Mouse (Mus musculus) limb, embryonic 14.5 days (tissue): ENCODE data around the gene Adipor2. TPM values are rescaled to one million over a fixed set of nuclear protein-coding genes. Genes with fewer than 3 reads are reported as not detected.

Experiments
- ATAC-seq: fragments of 200-750 bp; cut with Nextera tagmentation; 2 replicates; pipeline ENCODE4 v1.8.0; 2017; ENCODE audit warnings: low read depth, moderate number of reproducible peaks, moderate TSS enrichment; ENCODE audit not compliant: low FRiP score
- DNase-seq: peaks from one replicate; pipeline ENCODE4 v3.0.0-alpha.2; 2015; ENCODE audit warnings: low spot score
- H3K27ac ChIP-seq: fragments of 300-500 bp; sonication (generic); replicated peaks from 2 replicates; pipeline ENCODE4 v1.5.1; 2014; ENCODE audit warnings: low read depth, mild to moderate bottlenecking, low read length, moderate library complexity, mixed read lengths
- H3K27me3 ChIP-seq: fragments of 300-500 bp; sonication (generic); 2 replicates; pipeline ENCODE4 v1.6.1; 2014; ENCODE audit warnings: low read length, mixed read lengths; ENCODE audit not compliant: control insufficient read depth, insufficient read depth
- H3K36me3 ChIP-seq: fragments of 300-500 bp; sonication (generic); 2 replicates; pipeline ENCODE4 v1.6.1; 2014; ENCODE audit warnings: mild to moderate bottlenecking, low read length, moderate library complexity, mixed read lengths; ENCODE audit not compliant: control insufficient read depth, insufficient read depth
- H3K4me1 ChIP-seq: fragments of 300-500 bp; sonication (generic); 2 replicates; pipeline ENCODE4 v1.6.1; 2014; ENCODE audit warnings: antibody characterized with exemption, low read length, mixed read lengths; ENCODE audit not compliant: control insufficient read depth, insufficient read depth
- H3K4me2 ChIP-seq: fragments of 300-500 bp; sonication (generic); replicated peaks from 2 replicates; pipeline ENCODE4 v1.6.1; 2014; ENCODE audit warnings: low read depth, mild to moderate bottlenecking, low read length, moderate library complexity; ENCODE audit not compliant: severe bottlenecking
- H3K4me3 ChIP-seq: fragments of 300-500 bp; sonication (generic); replicated peaks from 2 replicates; pipeline ENCODE4 v1.5.1; 2014; ENCODE audit warnings: low read length
- H3K9ac ChIP-seq: fragments of 300-500 bp; sonication (generic); 2 replicates; pipeline ENCODE4 v1.6.1; 2014; ENCODE audit warnings: mild to moderate bottlenecking, low read depth, low read length, moderate library complexity; ENCODE audit not compliant: severe bottlenecking
- H3K9me3 ChIP-seq: fragments of 300-500 bp; sonication (generic); 2 replicates; pipeline ENCODE4 v1.6.1; 2016; ENCODE audit warnings: low read length; ENCODE audit not compliant: control insufficient read depth
- POLR2A ChIP-seq: fragments of 200-500 bp; IDR thresholded peaks from 2 replicates; pipeline ENCODE4 v1.8.0; 2012; ENCODE audit warnings: inconsistent platforms, mild to moderate bottlenecking, moderate library complexity, borderline replicate concordance; ENCODE audit not compliant: insufficient read depth, insufficient read length; ENCODE audit errors: extremely low read depth
- WGBS: fragments of 180-500 bp; shearing (Covaris S2); extraction: QIAGEN DNeasy Blood & Tissue Kit; methylation state at CpG from one replicate; pipeline ENCODE4 v1.1.7; 2014; 5-methylcytosine and 5-hydroxymethylcytosine counted together
- polyA plus RNA-seq, 2 experiments: library from polyadenylated mRNA; depleted of rRNA in 1 of 2; stranded (reverse) in 1 of 2; unstranded in 1 of 2; fragments of >200 nt; fragmentation: Nextera tagmentation in 1 of 2; extraction: Ambion mirVana in 1 of 2; gene quantifications; 2 replicates each; pipeline versions ENCODE4 v1.2.1 to v1.2.3; 2012 to 2014

Gene Adipor2
- polyA plus RNA-seq, 2 experiments: 28.1 to 35.5 TPM

DNA sequence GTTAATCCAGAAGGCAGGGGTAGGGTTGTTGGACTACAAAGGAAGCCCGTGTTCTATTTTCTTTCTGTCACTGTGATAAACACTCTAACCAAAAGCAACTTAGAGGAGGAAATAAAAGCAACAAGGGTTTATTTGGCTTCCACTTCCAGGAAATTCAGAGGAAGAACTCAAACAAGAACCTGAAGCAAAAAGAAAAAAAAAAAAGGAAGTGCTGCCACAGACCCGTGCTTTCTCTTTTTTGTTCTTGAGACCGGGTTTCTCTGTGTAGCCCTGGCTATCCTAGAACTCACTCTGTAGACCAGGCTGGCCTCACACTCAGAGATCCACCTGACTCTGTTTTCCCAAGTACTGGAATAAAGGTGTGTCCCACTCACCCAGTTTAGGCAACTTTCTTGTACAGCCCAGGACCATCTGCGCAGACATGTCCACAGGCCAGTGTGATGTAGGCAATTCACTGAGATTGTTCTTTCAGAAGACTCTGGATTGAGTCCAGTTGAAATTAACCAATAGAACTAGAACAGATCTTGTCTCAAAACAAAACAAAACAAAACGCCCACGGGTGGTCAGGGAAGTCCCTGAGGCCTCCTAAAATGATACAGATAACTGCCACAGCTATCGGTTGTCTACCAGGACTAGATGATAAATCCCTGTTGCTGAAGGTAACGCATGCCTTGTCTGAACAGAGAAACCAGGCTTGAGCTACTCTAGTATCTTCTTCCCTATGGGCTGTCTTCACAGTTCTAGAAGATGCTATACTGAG, 15.8 kb downstream of the Adipor2 start:
- Histone ChIP-seq H3K4me1 (no peaks in the 10 kb centered on the region), H3K4me2 (no peak overlapping the region), H3K9ac (no peak overlapping the region), H3K36me3 (no peaks in the 10 kb centered on the region), H3K4me3 (no peak overlapping the region), H3K27ac (no peak overlapping the region), H3K27me3 (no peaks in the 10 kb centered on the region), H3K9me3 (no peaks in the 10 kb centered on the region)
- ATAC-seq: no peak
- WGBS: 89% methylated on average over 8 of the region's 8 CpGs
- no peak for DNase-seq
- no peak for TF ChIP-seq POLR2A

DNA sequence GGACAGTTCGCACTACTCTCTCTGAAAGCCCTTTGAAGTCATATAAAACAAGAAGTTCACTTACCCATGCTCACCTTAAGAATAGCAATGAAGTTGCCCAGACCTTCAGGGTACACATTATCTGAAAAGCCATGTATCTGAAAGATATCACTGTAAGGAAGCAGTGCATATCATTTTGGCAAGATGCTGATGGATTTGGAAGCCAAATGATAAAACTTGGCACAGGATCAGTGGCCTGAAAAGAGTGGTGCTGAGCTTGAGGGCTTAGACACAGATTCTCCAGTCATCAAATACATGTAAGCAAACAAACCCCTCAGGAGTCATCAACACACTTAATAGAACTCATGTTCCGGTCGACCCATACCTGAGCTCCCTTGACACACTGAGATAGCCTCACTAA, 16.9 kb downstream of the Adipor2 start:
- H3K27me3 ChIP-seq: no peaks in the 10 kb centered on the region
- no peaks in the 10 kb centered on the region for H3K4me1 ChIP-seq
- no peak overlapping the region for H3K27ac ChIP-seq
- H3K36me3 ChIP-seq: no peaks in the 10 kb centered on the region
- 85% methylated on average over 3 of the region's 3 CpGs for WGBS
- no peak overlapping the region for H3K9ac ChIP-seq
- no peak for ATAC-seq
- no peaks in the 10 kb centered on the region for H3K9me3 ChIP-seq
- TF ChIP-seq POLR2A: no peak
- H3K4me3 ChIP-seq: no peak overlapping the region
- DNase-seq: no peak
- no peak overlapping the region for H3K4me2 ChIP-seq

DNA sequence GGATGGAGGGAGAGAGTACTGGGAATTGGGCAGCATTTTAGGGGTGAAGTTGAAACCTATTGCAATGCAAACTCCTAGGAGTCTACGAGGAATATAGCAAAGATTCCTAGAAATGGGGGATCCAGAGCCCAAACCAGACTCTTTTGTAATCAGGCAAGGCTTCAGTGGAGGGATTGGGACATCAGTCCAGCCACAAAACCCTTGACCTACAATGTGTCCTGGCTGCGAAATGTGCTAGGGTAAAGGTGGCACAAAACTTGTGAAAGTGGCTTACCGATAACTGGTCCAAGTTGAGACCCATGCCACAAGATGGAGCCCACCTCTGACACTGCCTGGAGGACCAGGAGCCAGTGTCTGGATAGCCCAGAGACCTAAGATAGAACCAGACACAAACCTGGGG, 18.1 kb downstream of the Adipor2 start:
- no peak overlapping the region for H3K27ac ChIP-seq
- no peak for DNase-seq
- no peaks in the 10 kb centered on the region for H3K27me3 ChIP-seq
- no peaks in the 10 kb centered on the region for H3K9me3 ChIP-seq
- WGBS: 98% methylated on average over 3 of the region's 3 CpGs
- no peak for ATAC-seq
- no peak overlapping the region for H3K4me2 ChIP-seq
- TF ChIP-seq POLR2A: no peak
- no peak overlapping the region for H3K4me3 ChIP-seq
- no peaks in the 10 kb centered on the region for H3K4me1 ChIP-seq
- no peaks in the 10 kb centered on the region for H3K36me3 ChIP-seq
- no peak overlapping the region for H3K9ac ChIP-seq

DNA sequence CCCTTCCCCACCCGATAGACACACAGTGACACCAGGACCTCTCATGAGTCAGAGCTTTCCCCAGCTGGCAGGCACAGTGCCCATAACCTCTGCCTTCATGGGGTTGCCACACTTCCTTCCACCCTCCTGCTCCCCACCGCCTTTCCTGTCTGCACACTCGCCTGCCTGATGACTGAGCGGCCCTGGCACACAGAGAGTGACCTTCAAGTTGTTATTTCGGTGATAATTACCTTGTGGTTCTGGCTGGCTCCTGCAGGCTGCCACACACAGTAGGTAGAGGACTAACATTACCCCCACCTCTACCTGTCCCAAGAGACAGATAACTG, 21.2 kb downstream of the Adipor2 start:
- no peaks in the 10 kb centered on the region for H3K36me3 ChIP-seq
- no peak for ATAC-seq
- no peak overlapping the region for H3K27ac ChIP-seq
- H3K4me1 ChIP-seq: no peaks in the 10 kb centered on the region
- H3K9ac ChIP-seq: no peak overlapping the region
- WGBS: 44% methylated on average over 5 of the region's 5 CpGs
- H3K4me2 ChIP-seq: no peak overlapping the region
- DNase-seq: no peak
- no peaks in the 10 kb centered on the region for H3K27me3 ChIP-seq
- no peaks in the 10 kb centered on the region for H3K9me3 ChIP-seq
- H3K4me3 ChIP-seq: no peak overlapping the region
- no peak for TF ChIP-seq POLR2A

DNA sequence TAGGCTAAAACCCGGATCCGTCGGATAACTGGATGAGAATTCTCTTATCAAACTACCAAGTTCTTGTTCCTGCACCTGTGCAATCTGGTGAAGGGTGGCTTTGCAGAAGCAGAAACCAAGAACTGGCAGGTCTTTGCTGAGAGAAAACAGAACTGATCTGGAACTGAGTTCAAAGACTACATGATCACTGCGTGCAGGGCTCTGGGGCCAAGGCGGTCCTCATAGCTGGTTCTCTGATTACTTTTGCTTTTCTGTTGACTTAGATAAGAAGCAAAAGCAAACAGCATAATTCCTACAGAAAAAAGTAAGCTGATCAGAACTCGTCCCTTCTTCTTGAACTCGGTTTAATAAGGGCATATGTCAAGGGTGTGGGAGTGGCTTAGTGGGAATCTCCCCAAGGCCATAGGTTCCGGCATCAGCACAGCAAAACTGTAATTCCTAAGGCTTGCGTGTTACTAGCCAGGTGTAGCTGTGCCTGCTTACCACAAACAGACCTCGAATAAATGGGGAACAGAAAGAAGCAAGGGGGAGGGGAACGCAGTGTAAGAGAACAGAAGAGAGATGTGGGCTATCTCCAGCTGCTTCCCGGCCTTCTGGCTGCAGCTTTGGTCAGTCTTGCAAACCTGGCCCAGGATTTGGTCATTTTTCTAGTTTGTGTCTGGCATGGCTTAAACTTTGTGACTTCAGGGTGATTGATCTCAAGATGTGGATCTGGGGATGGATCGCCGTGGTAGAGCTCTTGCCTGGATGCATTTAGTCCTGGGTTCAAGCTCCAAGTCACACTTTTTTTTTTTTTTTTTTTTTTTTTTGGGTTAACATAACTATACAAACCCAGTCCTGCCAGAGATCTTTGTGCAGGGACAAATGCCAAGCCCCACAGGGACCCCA, 21.8 kb downstream of the Adipor2 start:
- Histone ChIP-seq H3K4me1 (no peaks in the 10 kb centered on the region), H3K27ac (no peak overlapping the region), H3K27me3 (no peaks in the 10 kb centered on the region), H3K4me2 (no peak overlapping the region), H3K4me3 (no peak overlapping the region), H3K9me3 (no peaks in the 10 kb centered on the region), H3K9ac (no peak overlapping the region), H3K36me3 (no peaks in the 10 kb centered on the region)
- no peak for TF ChIP-seq POLR2A
- 69% methylated on average over 14 of the region's 14 CpGs for WGBS
- no peak for ATAC-seq
- no peak for DNase-seq
